Mouse (Mus musculus) macrophage (primary cell): Measurements from ENCODE around the gene Syt2. TPM values are rescaled to one million over a fixed set of nuclear protein-coding genes. Genes with fewer than 3 reads are reported as not detected.

ENCODE experiments used
- H3K27ac ChIP-seq: fragments of 350-480 bp; formaldehyde crosslinking; 2 replicates; pipeline ENCODE4 v1.9.0; 2021
- H3K36me3 ChIP-seq: fragments of 350-480 bp; formaldehyde crosslinking; 2 replicates; pipeline ENCODE4 v1.9.0; 2021; ENCODE audit errors: inconsistent target
- H3K4me3 ChIP-seq: fragments of 350-480 bp; formaldehyde crosslinking; 2 replicates; pipeline ENCODE4 v1.9.0; 2021; ENCODE audit errors: inconsistent target
- H3K79me2 ChIP-seq: fragments of 350-480 bp; formaldehyde crosslinking; 2 replicates; pipeline ENCODE4 v1.9.0; 2021; ENCODE audit errors: inconsistent target
- WGBS: methylation state at CpG from one replicate; pipeline ENCODE4 v1.1.7; 2026; ENCODE audit warnings: inconsistent platforms; ENCODE audit not compliant: missing documents; 5-methylcytosine and 5-hydroxymethylcytosine counted together
- polyA plus RNA-seq: library from polyadenylated mRNA; stranded (reverse); fragments of 250-400 nt; gene quantifications from 3 replicates; pipeline ENCODE4 v1.2.4, GENCODE M21; 2018; ENCODE audit warnings: inconsistent platforms

Syt2 gene
- polyA plus RNA-seq, 1 experiment from 2014 or later: not detected

DNA sequence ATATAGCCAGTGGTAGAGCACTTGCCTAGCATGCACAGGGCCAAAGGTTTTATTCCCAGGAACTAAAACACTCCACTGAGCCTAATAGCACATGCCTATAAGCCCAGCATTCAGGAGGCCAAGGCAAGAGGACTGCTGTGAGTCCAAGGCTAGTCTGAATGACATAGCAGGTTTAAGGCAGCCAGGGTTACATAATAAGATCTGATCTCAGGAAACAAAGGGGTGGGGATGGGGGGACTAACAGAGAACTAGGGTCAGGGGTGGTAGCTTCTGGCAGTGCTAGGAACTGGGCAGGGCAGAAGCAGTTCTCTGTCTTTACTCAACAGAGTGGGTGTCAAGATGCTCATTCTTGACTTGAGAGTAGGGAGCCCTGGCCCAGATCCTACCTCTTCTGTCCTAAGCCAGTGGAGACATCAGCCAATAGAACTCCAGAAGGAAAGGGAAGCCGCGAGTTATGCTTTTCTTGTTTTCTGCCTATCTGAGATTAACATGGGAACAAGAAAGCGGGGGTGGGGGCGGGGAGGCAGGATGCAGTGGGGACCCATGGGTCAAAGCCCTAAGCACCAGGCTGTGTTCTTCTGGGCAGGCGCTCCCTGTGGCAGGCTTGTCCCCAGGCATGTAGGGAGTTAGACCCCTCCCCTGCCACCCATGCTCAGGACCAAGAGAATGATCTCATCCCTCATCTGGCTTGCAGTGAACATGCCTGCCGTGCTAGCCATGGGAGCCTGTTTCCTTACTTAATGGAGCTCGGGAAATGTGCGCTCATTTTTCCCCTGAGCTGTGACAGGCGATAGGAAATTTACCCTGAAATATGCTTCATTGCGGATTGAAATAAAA, 25.0 kb downstream of the Syt2 start:
- WGBS: 56% methylated on average over 10 of the region's 10 CpGs
- H3K36me3 ChIP-seq: no peaks in the 10 kb centered on the region
- no peak overlapping the region for H3K4me3 ChIP-seq
- no peak overlapping the region for H3K27ac ChIP-seq
- no peaks in the 10 kb centered on the region for H3K79me2 ChIP-seq

DNA sequence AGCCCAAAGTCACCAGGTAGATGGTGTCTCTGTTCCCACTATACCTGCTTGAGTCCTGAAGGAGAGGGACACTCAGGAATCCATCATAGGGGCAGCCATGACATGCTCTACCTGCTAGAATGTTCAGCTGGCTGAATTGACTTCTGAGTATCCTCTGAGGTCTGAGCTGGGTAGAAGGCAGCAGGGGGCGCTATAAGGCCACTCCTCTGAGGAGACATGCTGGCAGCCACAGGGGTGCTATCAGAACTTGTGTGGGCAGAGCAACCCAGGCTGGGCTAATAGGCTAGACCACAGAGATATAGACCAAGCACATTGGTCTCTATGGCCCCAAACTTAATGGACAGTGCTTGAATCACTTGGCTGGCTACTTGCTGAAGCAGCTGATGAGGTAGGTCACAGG, 27.8 kb downstream of the Syt2 start:
- Histone ChIP-seq H3K36me3 (no peaks in the 10 kb centered on the region), H3K79me2 (no peaks in the 10 kb centered on the region), H3K4me3 (no peak overlapping the region), H3K27ac (no peak overlapping the region)
- WGBS: 30% methylated on average over 1 of the region's 1 CpGs

DNA sequence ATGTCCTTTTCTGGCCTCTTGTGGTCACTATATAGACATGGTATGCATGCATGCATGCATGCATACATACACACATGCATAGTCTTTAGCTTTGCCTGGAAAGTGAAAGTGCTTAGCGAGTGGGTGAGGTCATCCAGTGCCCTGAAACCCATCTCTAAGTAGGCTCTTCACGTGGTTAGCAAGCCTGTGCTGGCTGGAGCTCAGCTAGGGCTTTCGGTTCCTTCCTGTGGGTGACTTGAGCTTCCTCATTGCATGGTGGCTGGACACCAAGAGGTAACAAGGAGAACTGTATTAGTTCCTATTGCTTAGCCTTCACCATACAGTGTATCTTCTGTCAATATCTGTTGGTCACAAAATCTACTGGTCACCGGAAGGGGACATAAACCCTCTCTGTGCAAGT, 33.0 kb downstream of the Syt2 start:
- Histone ChIP-seq H3K79me2 (no peaks in the 10 kb centered on the region), H3K4me3 (no peak overlapping the region), H3K36me3 (no peaks in the 10 kb centered on the region), H3K27ac (peak overlapping the region; percentile 38)
- 3% methylated on average over 4 of the region's 4 CpGs for WGBS

DNA sequence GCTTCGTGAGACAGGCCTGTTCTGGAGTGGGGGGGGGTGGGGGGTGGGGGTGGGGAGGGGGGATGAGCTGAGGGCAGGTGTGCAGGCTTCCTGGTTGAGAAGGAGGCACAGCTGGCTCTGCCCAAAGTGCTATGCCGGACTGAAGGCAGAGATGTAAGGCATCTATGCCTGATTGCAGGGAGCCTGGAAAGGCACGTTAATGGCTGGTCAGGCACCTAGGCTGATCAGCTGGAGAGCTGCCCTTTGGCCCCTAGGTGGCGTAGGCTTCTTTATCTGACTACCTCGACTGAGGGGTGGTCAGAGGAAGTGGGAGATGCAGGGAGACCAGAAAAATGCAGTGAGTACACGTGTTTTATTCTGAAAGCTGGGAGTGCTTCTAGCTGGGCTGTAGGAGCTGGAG, 34.1 kb downstream of the Syt2 start:
- Histone ChIP-seq H3K4me3 (no peak overlapping the region), H3K36me3 (no peaks in the 10 kb centered on the region), H3K27ac (no peak overlapping the region), H3K79me2 (no peaks in the 10 kb centered on the region)
- 54% methylated on average over 5 of the region's 6 CpGs for WGBS

DNA sequence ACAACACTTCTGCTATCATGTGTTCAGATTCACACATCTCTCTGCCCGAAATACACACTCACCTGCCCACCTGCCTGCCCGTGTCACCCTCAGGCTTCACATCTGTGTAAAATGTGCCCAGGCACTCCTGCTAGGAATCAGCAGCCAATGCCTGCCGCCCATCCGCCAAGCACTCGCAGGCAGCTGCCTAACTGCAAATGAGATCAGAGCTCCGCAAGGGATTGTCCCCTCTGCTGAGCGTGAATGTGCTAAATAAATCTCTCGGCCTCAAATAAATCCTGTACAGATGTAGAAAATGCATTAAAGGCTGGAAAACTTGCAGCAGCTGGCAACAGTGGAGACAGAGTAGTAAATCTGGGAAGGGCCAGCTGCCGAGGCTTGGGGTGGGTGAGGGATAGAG, 36.0 kb downstream of the Syt2 start:
- no peak overlapping the region for H3K27ac ChIP-seq
- no peaks in the 10 kb centered on the region for H3K79me2 ChIP-seq
- 93% methylated on average over 9 of the region's 9 CpGs for WGBS
- H3K36me3 ChIP-seq: no peaks in the 10 kb centered on the region
- H3K4me3 ChIP-seq: no peak overlapping the region

DNA sequence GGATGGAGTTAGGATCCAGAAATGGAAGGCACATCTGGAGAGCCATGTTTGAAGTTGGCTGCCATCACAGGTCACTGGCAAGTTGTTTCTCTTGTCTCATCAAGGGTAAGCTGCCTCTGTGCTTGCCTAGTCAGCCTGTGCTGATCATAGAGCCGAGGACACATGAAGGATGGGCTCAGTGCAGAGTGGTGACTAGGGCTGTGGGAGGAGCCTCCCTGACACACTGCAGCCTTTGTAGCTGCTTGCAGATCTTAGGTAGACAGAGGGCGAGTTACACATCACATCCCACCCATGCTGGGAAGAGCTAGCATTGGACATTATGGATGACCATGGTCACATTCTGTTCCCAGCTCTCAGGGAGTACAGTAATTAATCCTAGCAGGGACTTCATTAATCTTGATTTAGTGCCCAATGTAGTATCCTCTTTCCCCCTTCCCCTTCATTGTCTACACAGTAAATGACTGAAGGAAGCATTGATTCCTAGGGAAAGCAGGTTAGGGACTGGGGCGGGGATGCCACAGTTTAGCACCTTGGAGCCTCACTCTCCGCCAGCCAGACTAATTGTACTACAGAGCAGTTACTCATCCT, 40.5 kb downstream of the Syt2 start:
- no peaks in the 10 kb centered on the region for H3K79me2 ChIP-seq
- no peaks in the 10 kb centered on the region for H3K36me3 ChIP-seq
- no peak overlapping the region for H3K4me3 ChIP-seq
- H3K27ac ChIP-seq: no peak overlapping the region
- 81% methylated on average over 4 of the region's 4 CpGs for WGBS

DNA sequence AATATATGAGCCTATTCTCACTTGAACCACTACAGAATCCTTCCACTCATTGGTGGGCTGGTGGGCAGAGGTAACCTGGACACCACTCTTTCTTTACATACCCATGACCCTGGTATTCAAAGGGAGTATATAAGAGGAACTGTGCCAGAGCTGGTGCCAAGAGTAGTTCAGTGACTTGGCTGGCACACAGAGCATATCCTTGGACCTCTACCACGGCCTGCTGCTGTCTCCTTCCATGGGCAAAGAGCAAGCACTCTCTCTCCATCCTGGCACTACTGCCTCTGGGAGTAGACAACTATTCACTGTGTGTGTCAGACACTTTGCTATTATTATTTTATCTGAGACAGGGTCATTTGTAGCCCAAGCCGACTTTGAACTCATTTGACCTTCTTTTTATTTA, 49.8 kb downstream of the Syt2 start:
- 81% methylated on average over 2 of the region's 2 CpGs for WGBS
- Histone ChIP-seq H3K79me2 (no peaks in the 10 kb centered on the region), H3K36me3 (no peaks in the 10 kb centered on the region), H3K4me3 (no peak overlapping the region), H3K27ac (no peak overlapping the region)

DNA sequence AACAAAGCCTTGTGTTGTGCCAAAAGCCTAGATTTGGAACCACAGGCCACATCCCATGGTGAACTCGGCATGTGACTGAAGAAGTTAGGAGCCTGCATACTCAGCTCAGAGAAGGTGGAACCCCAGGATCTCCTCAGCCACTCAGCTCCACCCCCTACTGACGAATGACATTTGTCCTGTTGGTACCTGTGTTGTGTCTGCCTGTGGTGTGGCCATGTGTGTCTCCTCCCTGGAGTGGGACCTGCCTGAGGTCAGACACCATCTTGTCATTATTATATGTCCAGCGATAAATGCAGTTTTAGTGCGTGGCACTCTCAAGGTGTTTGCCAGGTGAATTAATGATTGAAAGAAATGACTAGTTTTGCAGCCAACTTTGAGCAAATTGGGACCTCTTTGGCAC, 50.6 kb downstream of the Syt2 start:
- no peaks in the 10 kb centered on the region for H3K36me3 ChIP-seq
- no peaks in the 10 kb centered on the region for H3K79me2 ChIP-seq
- H3K27ac ChIP-seq: no peak overlapping the region
- H3K4me3 ChIP-seq: no peak overlapping the region
- WGBS: 89% methylated on average over 4 of the region's 4 CpGs

DNA sequence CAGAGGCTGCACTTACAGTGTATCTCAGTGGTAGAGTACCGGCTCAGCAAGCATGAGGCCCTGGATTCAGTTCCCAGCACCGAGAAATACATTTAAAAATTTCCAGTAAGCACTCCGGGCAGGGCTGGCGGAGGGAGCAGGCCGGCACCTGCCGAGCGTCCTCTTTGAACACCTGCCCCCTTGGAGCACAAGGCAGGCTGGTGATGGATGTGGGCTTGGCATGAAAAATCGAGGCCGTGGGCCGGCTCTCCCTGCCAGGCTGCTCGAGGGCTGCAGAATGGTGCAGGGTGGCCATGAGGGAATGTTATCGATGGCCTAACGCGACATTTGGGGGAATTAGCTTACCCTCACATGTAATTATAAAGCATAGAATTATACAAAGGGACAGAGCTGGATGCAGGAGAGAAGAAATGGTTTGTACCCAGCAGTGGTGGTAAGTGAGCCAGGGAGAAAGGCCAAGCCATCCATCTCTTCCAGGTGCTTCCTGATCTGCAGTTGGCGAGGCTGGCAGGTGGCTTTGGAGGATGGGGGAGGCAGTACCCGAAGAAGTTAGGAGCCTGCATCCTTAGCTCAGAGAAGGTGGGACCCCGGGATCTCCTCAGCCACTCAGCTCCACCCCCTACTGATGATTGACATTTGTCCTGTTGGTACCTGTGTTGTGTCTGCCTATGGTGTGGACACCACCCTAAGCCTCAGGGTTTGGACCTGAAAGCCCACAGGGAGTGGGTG, 51.2 kb downstream of the Syt2 start:
- Histone ChIP-seq H3K36me3 (no peaks in the 10 kb centered on the region), H3K4me3 (no peak overlapping the region), H3K79me2 (no peaks in the 10 kb centered on the region), H3K27ac (no peak overlapping the region)
- WGBS: 93% methylated on average over 17 of the region's 17 CpGs

DNA sequence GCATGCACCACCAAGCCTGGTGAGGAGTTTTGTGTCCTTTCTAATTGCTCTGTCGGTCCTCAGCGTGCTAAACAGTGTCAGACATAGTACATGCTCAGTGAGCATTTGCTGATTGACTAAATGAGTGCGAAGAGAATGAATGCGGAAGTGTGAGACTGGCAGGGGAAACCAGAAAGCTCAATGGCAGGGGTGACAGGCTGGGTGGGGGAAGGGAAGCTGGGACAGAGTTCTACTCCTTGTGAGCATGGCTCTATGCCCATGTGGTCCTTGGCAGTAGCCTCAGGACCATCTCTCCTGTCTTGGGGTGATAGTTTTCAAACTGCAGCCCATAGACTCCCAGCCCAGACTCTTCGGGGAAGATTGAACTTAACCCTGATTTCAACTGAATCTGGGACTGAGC, 52.0 kb downstream of the Syt2 start:
- Histone ChIP-seq H3K4me3 (no peak overlapping the region), H3K79me2 (no peaks in the 10 kb centered on the region), H3K36me3 (no peaks in the 10 kb centered on the region), H3K27ac (no peak overlapping the region)
- WGBS: 62% methylated on average over 5 of the region's 5 CpGs

DNA sequence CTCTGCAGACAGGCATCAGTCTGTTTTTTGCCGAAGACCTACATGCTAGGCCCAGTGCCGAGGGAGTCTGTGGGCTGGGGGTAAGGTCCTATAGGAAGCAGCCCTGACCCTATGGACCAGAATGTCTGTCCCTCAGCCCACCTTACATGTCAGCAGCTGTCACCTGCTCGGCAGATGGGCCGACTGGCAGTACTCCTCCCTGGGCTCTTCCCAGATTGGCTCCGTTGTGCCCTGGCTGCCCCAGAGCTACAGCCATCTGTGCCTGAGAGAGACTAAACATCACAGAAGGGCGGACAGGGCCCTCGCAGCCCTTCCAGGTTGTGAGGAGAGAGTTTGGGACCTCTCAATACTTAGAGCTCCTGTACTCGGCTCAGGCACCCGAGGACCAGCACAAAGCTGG, 52.9 kb downstream of the Syt2 start:
- Histone ChIP-seq H3K4me3 (no peak overlapping the region), H3K27ac (no peak overlapping the region), H3K36me3 (no peaks in the 10 kb centered on the region), H3K79me2 (no peaks in the 10 kb centered on the region)
- WGBS: 95% methylated on average over 9 of the region's 9 CpGs

DNA sequence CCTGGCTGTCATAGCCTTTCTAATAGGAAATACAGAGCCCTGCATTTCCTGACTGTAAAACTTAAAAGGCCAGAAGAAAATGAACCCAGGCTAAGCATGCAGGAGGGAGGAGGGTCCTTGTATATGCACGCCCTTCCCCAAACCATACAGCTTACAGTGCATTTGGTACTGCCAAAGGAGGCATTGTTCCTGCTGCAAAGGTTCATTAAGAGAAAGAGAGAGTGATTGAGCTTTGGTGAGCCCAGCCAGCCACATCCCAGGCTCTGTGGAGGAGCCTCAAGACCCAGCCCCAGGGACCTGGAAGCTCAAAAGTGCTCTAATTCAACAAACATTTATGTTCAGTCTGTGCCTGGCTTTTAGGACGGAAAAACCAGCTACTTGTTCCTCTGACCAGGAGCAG, 53.7 kb downstream of the Syt2 start:
- Histone ChIP-seq H3K27ac (no peak overlapping the region), H3K4me3 (no peak overlapping the region), H3K79me2 (no peaks in the 10 kb centered on the region), H3K36me3 (no peaks in the 10 kb centered on the region)
- WGBS: 95% methylated on average over 2 of the region's 2 CpGs

DNA sequence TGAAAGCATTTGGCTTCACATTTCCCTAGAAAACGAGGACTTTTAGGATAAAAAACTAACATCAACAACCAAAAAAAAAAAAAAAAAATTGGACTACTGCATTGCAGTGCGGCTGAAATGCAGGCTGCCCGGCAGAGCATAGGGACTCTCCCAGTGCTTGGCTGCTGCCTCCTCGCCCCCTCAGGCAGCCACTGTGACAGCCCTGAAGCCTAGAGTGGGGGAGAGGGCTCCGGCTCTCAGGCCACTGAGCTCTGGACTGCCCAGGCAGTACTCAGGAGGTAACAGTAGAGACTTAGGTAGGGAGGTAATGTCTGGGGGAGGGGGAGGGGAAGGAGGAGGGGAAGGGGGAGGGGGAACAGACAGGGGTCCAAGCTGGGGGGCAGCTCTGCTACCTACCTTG, 54.2 kb downstream of the Syt2 start:
- 89% methylated on average over 5 of the region's 5 CpGs for WGBS

DNA sequence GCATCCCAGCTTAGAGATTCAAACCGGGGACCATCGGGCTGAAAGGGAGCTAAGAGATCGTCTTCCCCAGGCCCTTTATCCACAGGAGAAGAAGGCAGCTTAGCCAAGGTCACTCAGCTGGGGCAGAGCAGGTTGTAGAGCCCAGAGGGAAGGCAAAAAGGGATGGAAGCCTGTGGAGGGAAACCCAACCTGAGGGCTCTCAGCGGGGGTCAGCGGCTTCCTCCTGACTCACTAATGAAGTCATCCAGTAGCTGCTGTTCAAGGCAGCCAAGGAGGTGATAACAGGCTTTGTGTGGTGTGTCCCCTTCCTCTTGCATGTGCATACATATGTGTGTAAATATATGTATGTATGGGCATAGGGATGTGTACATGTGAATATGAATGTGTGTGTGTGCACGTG, 54.7 kb downstream of the Syt2 start:
- 87% methylated on average over 5 of the region's 6 CpGs for WGBS
- Histone ChIP-seq H3K79me2 (no peaks in the 10 kb centered on the region), H3K36me3 (no peaks in the 10 kb centered on the region)

More for the DNA sequence above, 54.2 kb downstream of the Syt2 start:
- Histone ChIP-seq H3K36me3 (no peaks in the 10 kb centered on the region), H3K27ac (no peak overlapping the region), H3K4me3 (no peak overlapping the region), H3K79me2 (no peaks in the 10 kb centered on the region)

DNA sequence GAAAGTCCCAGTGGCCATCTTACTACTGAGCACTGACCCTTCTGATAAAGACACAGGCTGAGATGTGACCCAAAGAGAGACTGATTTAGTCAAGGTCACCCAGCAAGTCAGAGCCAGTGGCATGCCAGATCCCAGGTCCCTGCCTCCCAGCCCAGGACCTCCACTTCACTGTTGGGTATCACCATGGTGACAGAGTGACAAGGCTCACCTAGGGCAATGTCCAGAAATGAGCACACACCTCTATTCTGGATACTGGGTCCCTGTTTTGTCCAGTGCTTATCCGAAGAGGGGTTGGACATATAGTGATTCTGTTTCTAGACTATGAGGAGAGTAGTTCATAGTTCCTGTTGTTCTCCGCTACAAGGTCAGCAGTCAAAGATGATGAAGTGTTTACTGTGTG, 56.8 kb downstream of the Syt2 start:
- 82% methylated on average over 2 of the region's 2 CpGs for WGBS
- Histone ChIP-seq H3K36me3 (no peaks in the 10 kb centered on the region), H3K79me2 (no peaks in the 10 kb centered on the region), H3K27ac (no peak overlapping the region), H3K4me3 (no peak overlapping the region)

More for the DNA sequence above, 54.7 kb downstream of the Syt2 start:
- no peak overlapping the region for H3K4me3 ChIP-seq
- H3K27ac ChIP-seq: no peak overlapping the region
